Mouse (Mus musculus): ENCODE data around the gene Pitx1.

Pitx1 gene

GRCm38 (mm10) chr13:55836142-55836625 lies at the start of gene Pitx1:
Pitx1 (minus strand) TSS chr13:55836192.
- DNase-seq (ENCODE audit: low read depth) = no peak

GRCm38 (mm10) chr13:55881431-55882202 lies 45.6 kb upstream of the Pitx1 start:
- DNase-seq (ENCODE audit: low read depth) = no peak

GRCm38 (mm10) chr13:55878353-55878752 lies 42.4 kb upstream of the Pitx1 start:
- no peak for DNase-seq (ENCODE audit: low read depth)

GRCm38 (mm10) chr13:55871410-55871809 lies 35.4 kb upstream of the Pitx1 start:
- no peak for DNase-seq (ENCODE audit: low read depth)

- peak; percentile 4 for DNase-seq (ENCODE audit: low read depth)
Measured at GRCm38 (mm10) chr13:55870001-55870400, 34.0 kb upstream of the Pitx1 start.

GRCm38 (mm10) chr13:55867540-55868103 lies 31.6 kb upstream of the Pitx1 start:
- no peak for DNase-seq (ENCODE audit: low read depth)

GRCm38 (mm10) chr13:55860483-55860882 lies 24.5 kb upstream of the Pitx1 start:
- no peak for DNase-seq (ENCODE audit: low read depth)

GRCm38 (mm10) chr13:55858463-55858862 lies 22.5 kb upstream of the Pitx1 start:
- no peak for DNase-seq (ENCODE audit: low read depth)

GRCm38 (mm10) chr13:55855793-55856192 lies 19.8 kb upstream of the Pitx1 start:
- no peak for DNase-seq (ENCODE audit: low read depth)

- DNase-seq (ENCODE audit: low read depth) = no peak
Measured at GRCm38 (mm10) chr13:55852205-55852604, 16.2 kb upstream of the Pitx1 start.

- no peak for DNase-seq (ENCODE audit: low read depth)
Measured at GRCm38 (mm10) chr13:55850726-55851125, 14.7 kb upstream of the Pitx1 start.

- no peak for DNase-seq (ENCODE audit: low read depth)
Measured at GRCm38 (mm10) chr13:55848604-55849190, 12.7 kb upstream of the Pitx1 start.

- no peak for DNase-seq (ENCODE audit: low read depth)
Measured at GRCm38 (mm10) chr13:55847805-55848204, 11.8 kb upstream of the Pitx1 start.

- DNase-seq (ENCODE audit: low read depth) = peak; percentile 10
Measured at GRCm38 (mm10) chr13:55843700-55844099, 7.7 kb upstream of the Pitx1 start.

- no peak for DNase-seq (ENCODE audit: low read depth)
Measured at GRCm38 (mm10) chr13:55840223-55840622, 4.2 kb upstream of the Pitx1 start.

- DNase-seq (ENCODE audit: low read depth) = no peak
Measured at GRCm38 (mm10) chr13:55836786-55837780, 1.1 kb upstream of the Pitx1 start.

GRCm38 (mm10) chr13:55835548-55836097 lies 369 bp downstream of the Pitx1 start:
- no peak for DNase-seq (ENCODE audit: low read depth)

GRCm38 (mm10) chr13:55834667-55835066 lies 1.3 kb downstream of the Pitx1 start:
- DNase-seq (ENCODE audit: low read depth) = no peak

- DNase-seq (ENCODE audit: low read depth) = no peak
Measured at GRCm38 (mm10) chr13:55833921-55834320, 2.1 kb downstream of the Pitx1 start.

GRCm38 (mm10) chr13:55832602-55833001 lies 3.4 kb downstream of the Pitx1 start:
- no peak for DNase-seq (ENCODE audit: low read depth)

- no peak for DNase-seq (ENCODE audit: low read depth)
Measured at GRCm38 (mm10) chr13:55831722-55832160, 4.3 kb downstream of the Pitx1 start.
